Mouse (Mus musculus): ENCODE results near the gene Emilin1. TPM values are rescaled to one million over a fixed set of nuclear protein-coding genes. Genes with fewer than 3 reads are reported as not detected.

The Emilin1 gene
- total and polyA plus RNA-seq, 2 experiments = 17.8 to 31.5 TPM

DNA sequence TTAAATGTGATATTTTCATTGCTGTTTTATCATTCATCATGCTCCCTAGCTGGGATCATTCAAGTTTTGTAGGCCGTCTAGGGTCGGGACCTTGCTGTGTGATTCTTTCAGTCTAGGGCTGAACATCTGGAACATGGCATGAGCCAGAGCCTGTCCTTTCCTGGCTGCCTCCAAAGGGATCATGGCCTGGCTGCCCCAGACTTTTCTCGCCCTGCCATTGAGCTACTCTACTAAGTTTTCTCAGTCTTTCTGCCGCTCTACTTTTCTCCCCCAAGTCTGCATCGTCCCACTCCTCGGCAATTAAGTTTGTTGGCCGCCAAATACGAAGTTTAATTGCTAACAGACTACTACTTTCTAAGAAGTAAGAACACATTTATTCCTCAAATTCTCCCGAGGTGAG lies 44.2 kb upstream of the Emilin1 start:
- H3K9ac ChIP-seq (ENCODE audit: low read depth, low read length) = peak overlapping the region; percentile 17; the same call in 1 of the 2 replicates
- H3K4me1 ChIP-seq (ENCODE audit: control insufficient read depth, insufficient read depth, low read length) = peaks cover 4% of the 10 kb centered on the region; the same call in 1 of the 2 replicates
- H3K27me3 ChIP-seq (ENCODE audit: control insufficient read depth, insufficient read depth, low read length) = no peaks in the 10 kb centered on the region
- WGBS = 16% methylated on average over 9 of the region's 9 CpGs
- peaks cover 23% of the 10 kb centered on the region for H3K36me3 ChIP-seq (ENCODE audit: control insufficient read depth, insufficient read depth, low read length)
- no peak for TF ChIP-seq POLR2A (IDR thresholded peaks at IDR 0.05; ENCODE audit: extremely low read depth, insufficient read depth, low read length)
- no peak for TF ChIP-seq CTCF (IDR thresholded peaks at IDR 0.05; ENCODE audit: low read depth, low read length)
- peaks cover 6% of the 10 kb centered on the region; the same call in 1 of the 2 replicates for H3K79me2 ChIP-seq (ENCODE audit: control insufficient read depth, insufficient read depth, low read length)
- peak; percentile 41 for DNase-seq (ENCODE audit: extremely low read depth, low read depth, low spot score)
- peak overlapping the region; percentile 80; the same call in 1 of the 2 replicates for H3K4me3 ChIP-seq (ENCODE audit: insufficient read depth, low read depth, low read length)
- H3K27ac ChIP-seq (replicated peaks; ENCODE audit: insufficient read depth, low read depth, low read length) = peak overlapping the region; percentile 25

DNA sequence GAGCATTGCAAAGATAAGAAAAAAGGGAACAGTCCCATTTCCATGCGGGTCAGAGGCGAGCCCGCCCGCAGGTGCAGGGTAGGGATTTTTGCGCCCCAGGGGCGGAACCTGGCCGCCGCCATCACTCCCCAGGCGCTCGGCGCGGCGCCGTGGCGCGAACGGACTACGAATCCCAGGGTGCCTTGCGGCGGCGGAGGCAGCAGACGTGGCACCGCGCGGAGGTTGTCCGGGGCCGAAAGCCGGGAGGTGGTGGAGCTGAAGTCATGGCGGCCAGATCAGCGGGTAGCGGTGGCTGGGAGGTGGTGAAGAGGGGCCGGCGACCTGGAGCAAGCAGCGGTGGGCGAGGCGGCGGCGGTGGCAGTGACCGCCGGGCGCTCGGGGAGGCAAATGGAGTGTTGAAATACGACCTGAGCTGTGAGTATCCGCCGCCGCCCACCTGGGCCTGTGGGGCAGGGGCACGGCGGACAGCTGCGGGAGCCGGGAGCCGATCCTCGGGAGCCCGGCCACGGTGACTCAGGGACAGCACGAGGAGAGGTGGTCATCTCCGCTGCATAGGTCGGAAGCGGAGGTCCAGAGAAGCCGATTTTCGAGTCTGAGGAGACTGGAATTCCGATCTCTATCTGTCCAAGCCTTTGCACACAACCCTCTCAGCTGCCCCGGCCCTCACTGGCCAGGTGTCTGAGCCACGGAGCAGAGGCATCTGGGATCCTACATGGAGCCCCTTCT lies 43.6 kb upstream of the Emilin1 start:
- DNase-seq (ENCODE audit: extremely low read depth, low read depth, low spot score) = peak; percentile 66
- TF ChIP-seq POLR2A (IDR thresholded peaks at IDR 0.05; ENCODE audit: extremely low read depth, insufficient read depth, low read length) (peak; percentile 85), CTCF (IDR thresholded peaks at IDR 0.05; ENCODE audit: low read depth, low read length) (no peak)
- H3K79me2 ChIP-seq (ENCODE audit: control insufficient read depth, insufficient read depth, low read length) = peaks cover 6% of the 10 kb centered on the region; the same call in 1 of the 2 replicates
- WGBS = under 1% methylated on average over 58 of the region's 63 CpGs
- H3K27ac ChIP-seq (replicated peaks; ENCODE audit: insufficient read depth, low read depth, low read length) = peak overlapping the region; percentile 58
- H3K4me1 ChIP-seq (ENCODE audit: control insufficient read depth, insufficient read depth, low read length) = peaks cover 4% of the 10 kb centered on the region; the same call in 1 of the 2 replicates
- H3K9ac ChIP-seq (ENCODE audit: low read depth, low read length) = peak overlapping the region; percentile 95
- no peaks in the 10 kb centered on the region for H3K27me3 ChIP-seq (ENCODE audit: control insufficient read depth, insufficient read depth, low read length)
- peaks cover 28% of the 10 kb centered on the region for H3K36me3 ChIP-seq (ENCODE audit: control insufficient read depth, insufficient read depth, low read length)
- peak overlapping the region; percentile 80 for H3K4me3 ChIP-seq (ENCODE audit: insufficient read depth, low read depth, low read length)

DNA sequence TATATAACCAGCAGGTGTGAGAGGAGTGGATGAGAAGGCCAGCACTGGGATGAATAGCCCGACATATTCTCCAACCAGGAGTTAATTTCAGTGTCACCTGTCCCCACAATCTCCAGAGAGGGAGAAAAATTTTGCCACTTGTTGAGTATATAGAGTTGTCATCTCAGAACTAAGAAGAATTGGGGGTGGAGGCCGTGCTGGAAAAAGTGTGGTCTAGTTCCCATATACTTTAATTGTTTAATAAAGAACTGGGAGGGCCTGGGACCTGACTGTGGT lies 43.1 kb upstream of the Emilin1 start:
- WGBS = 8% methylated on average over 2 of the region's 2 CpGs
- Histone ChIP-seq H3K27ac (replicated peaks; ENCODE audit: insufficient read depth, low read depth, low read length) (peak overlapping the region; percentile 58), H3K4me3 (ENCODE audit: insufficient read depth, low read depth, low read length) (peak overlapping the region; percentile 80)

DNA sequence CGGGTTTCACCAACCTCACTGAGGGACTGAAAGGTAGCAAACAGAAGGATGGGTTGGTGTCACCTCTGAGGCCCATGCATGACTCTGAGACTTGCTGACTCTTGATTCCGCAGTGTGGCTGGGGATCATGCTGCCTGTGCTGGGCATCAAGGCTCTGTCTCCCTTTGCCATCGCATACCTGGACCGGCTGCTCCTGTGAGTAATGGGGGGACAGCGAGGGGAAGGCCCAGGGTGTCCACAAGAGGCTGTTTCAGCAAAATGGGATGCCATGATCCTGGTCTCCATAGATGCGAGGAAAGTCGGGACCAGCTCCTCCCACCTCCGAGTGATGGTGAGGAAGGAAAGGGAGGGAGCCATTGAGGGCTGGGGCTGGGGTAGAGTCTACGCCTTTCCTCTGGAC lies 40.6 kb upstream of the Emilin1 start:
- peaks cover 4% of the 10 kb centered on the region; the same call in 1 of the 2 replicates for H3K4me1 ChIP-seq (ENCODE audit: control insufficient read depth, insufficient read depth, low read length)
- no peak overlapping the region for H3K4me3 ChIP-seq (ENCODE audit: insufficient read depth, low read depth, low read length)
- DNase-seq (ENCODE audit: extremely low read depth, low read depth, low spot score) = no peak
- H3K27ac ChIP-seq (replicated peaks; ENCODE audit: insufficient read depth, low read depth, low read length) = no peak overlapping the region
- 96% methylated on average over 9 of the region's 9 CpGs for WGBS
- H3K36me3 ChIP-seq (ENCODE audit: control insufficient read depth, insufficient read depth, low read length) = peaks cover 36% of the 10 kb centered on the region
- no peaks in the 10 kb centered on the region for H3K27me3 ChIP-seq (ENCODE audit: control insufficient read depth, insufficient read depth, low read length)
- H3K79me2 ChIP-seq (ENCODE audit: control insufficient read depth, insufficient read depth, low read length) = peaks cover 6% of the 10 kb centered on the region; the same call in 1 of the 2 replicates
- TF ChIP-seq POLR2A (IDR thresholded peaks at IDR 0.05; ENCODE audit: extremely low read depth, insufficient read depth, low read length) (no peak), CTCF (IDR thresholded peaks at IDR 0.05; ENCODE audit: low read depth, low read length) (no peak)
- no peak overlapping the region for H3K9ac ChIP-seq (ENCODE audit: low read depth, low read length)

More for the DNA sequence above, 43.1 kb upstream of the Emilin1 start:
- TF ChIP-seq POLR2A (IDR thresholded peaks at IDR 0.05; ENCODE audit: extremely low read depth, insufficient read depth, low read length) = no peak
- no peak for TF ChIP-seq CTCF (IDR thresholded peaks at IDR 0.05; ENCODE audit: low read depth, low read length)
- peak overlapping the region; percentile 95 for H3K9ac ChIP-seq (ENCODE audit: low read depth, low read length)
- H3K4me1 ChIP-seq (ENCODE audit: control insufficient read depth, insufficient read depth, low read length) = peaks cover 4% of the 10 kb centered on the region; the same call in 1 of the 2 replicates
- peaks cover 32% of the 10 kb centered on the region for H3K36me3 ChIP-seq (ENCODE audit: control insufficient read depth, insufficient read depth, low read length)
- no peak for DNase-seq (ENCODE audit: extremely low read depth, low read depth, low spot score)
- peaks cover 6% of the 10 kb centered on the region; the same call in 1 of the 2 replicates for H3K79me2 ChIP-seq (ENCODE audit: control insufficient read depth, insufficient read depth, low read length)
- no peaks in the 10 kb centered on the region for H3K27me3 ChIP-seq (ENCODE audit: control insufficient read depth, insufficient read depth, low read length)

DNA sequence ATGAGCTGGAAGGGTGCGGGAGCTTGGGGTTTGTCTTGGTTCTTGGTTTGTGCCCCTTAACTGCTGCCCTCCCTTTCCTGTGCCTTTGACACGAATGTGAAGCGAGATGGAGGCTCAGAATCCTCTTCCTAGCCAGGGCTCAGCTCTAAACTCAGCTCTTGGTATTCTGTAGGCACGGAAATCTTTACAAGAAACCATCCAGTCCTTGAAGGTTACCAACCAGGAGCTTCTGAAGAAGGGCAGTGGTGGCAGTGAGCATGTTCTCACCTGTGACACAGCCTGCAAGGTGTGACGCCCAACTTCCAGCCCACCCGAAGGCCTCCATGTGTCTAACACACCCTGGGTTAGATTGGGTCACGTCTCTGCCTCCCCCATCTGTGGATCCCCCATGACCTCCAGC lies 38.8 kb upstream of the Emilin1 start:
- Histone ChIP-seq H3K36me3 (ENCODE audit: control insufficient read depth, insufficient read depth, low read length) (peaks cover 36% of the 10 kb centered on the region), H3K27me3 (ENCODE audit: control insufficient read depth, insufficient read depth, low read length) (no peaks in the 10 kb centered on the region), H3K4me1 (ENCODE audit: control insufficient read depth, insufficient read depth, low read length) (peaks cover 4% of the 10 kb centered on the region; the same call in 1 of the 2 replicates), H3K9ac (ENCODE audit: low read depth, low read length) (no peak overlapping the region), H3K79me2 (ENCODE audit: control insufficient read depth, insufficient read depth, low read length) (peaks cover 6% of the 10 kb centered on the region; the same call in 1 of the 2 replicates), H3K27ac (replicated peaks; ENCODE audit: insufficient read depth, low read depth, low read length) (no peak overlapping the region), H3K4me3 (ENCODE audit: insufficient read depth, low read depth, low read length) (no peak overlapping the region)
- 93% methylated on average over 7 of the region's 7 CpGs for WGBS
- DNase-seq (ENCODE audit: extremely low read depth, low read depth, low spot score) = no peak
- TF ChIP-seq CTCF (IDR thresholded peaks at IDR 0.05; ENCODE audit: low read depth, low read length) = no peak

DNA sequence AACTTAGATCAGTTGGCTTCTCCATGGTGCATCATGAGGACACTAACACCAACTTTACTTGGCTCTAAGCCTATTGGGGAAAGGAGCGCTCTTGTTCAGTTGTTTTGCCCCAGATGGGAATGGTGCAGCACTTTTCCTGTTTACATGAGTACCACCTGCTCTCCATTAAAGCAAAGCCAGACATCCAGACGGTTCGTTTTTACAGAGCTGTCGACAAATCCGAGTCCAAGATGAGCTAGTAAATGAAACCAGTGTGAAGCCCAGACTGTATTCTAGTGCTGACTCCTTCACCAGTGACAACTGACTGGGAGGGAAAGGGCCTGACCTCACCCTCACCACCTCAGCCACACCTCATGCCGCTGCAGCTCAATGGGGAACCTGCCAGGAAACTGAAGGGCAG lies 34.6 kb upstream of the Emilin1 start:
- no peak overlapping the region for H3K4me3 ChIP-seq (ENCODE audit: insufficient read depth, low read depth, low read length)
- H3K27me3 ChIP-seq (ENCODE audit: control insufficient read depth, insufficient read depth, low read length) = no peaks in the 10 kb centered on the region
- DNase-seq (ENCODE audit: extremely low read depth, low read depth, low spot score) = peak; percentile 64
- H3K36me3 ChIP-seq (ENCODE audit: control insufficient read depth, insufficient read depth, low read length) = peaks cover 21% of the 10 kb centered on the region
- H3K79me2 ChIP-seq (ENCODE audit: control insufficient read depth, insufficient read depth, low read length) = no peaks in the 10 kb centered on the region
- no peak overlapping the region for H3K9ac ChIP-seq (ENCODE audit: low read depth, low read length)
- WGBS = 51% methylated on average over 6 of the region's 6 CpGs
- no peak overlapping the region for H3K27ac ChIP-seq (replicated peaks; ENCODE audit: insufficient read depth, low read depth, low read length)
- TF ChIP-seq CTCF (IDR thresholded peaks at IDR 0.05; ENCODE audit: low read depth, low read length) (no peak), POLR2A (IDR thresholded peaks at IDR 0.05; ENCODE audit: extremely low read depth, insufficient read depth, low read length) (no peak)
- peaks cover 2% of the 10 kb centered on the region; the same call in 1 of the 2 replicates for H3K4me1 ChIP-seq (ENCODE audit: control insufficient read depth, insufficient read depth, low read length)
